Mouse (Mus musculus) embryonic facial prominence, embryonic 13.5 days (tissue): ENCODE measurements around the gene Cdk6. TPM values are rescaled to one million over a fixed set of nuclear protein-coding genes. Genes with fewer than 3 reads are reported as not detected.

Source experiments
- ATAC-seq: fragments of 200-750 bp; cut with Nextera tagmentation; 2 replicates; pipeline ENCODE4 v1.8.0; 2017; ENCODE audit warnings: low read depth; ENCODE audit not compliant: insufficient number of reproducible peaks, insufficient read depth, low FRiP score, low TSS enrichment
- H3K27ac ChIP-seq: fragments of 300-500 bp; sonication (generic); 2 replicates; pipeline ENCODE4 v1.5.1; 2015; ENCODE audit warnings: moderate library complexity, mild to moderate bottlenecking, inconsistent platforms
- H3K27me3 ChIP-seq: fragments of 300-500 bp; sonication (generic); 2 replicates; pipeline ENCODE4 v1.6.1; 2015; ENCODE audit warnings: mild to moderate bottlenecking, inconsistent platforms
- H3K36me3 ChIP-seq: fragments of 300-500 bp; sonication (generic); 2 replicates; pipeline ENCODE4 v1.6.1; 2015; ENCODE audit warnings: mild to moderate bottlenecking, inconsistent platforms
- H3K4me1 ChIP-seq: fragments of 300-500 bp; sonication (generic); 2 replicates; pipeline ENCODE4 v1.6.1; 2015; ENCODE audit warnings: inconsistent platforms
- H3K4me2 ChIP-seq: fragments of 300-500 bp; sonication (generic); 2 replicates; pipeline ENCODE4 v1.6.1; 2015; ENCODE audit warnings: moderate library complexity, mild to moderate bottlenecking, inconsistent platforms
- H3K4me3 ChIP-seq: fragments of 300-500 bp; sonication (generic); 2 replicates; pipeline ENCODE4 v1.5.1; 2015; ENCODE audit warnings: mild to moderate bottlenecking, inconsistent platforms
- H3K9ac ChIP-seq: fragments of 300-500 bp; sonication (generic); 2 replicates; pipeline ENCODE4 v1.6.1; 2015; ENCODE audit warnings: mild to moderate bottlenecking, inconsistent platforms
- H3K9me3 ChIP-seq: fragments of 300-500 bp; sonication (generic); 2 replicates; pipeline ENCODE4 v1.6.1; 2016; ENCODE audit warnings: inconsistent platforms
- WGBS: fragments of 180-500 bp; shearing (Covaris S2); methylation state at CpG from one replicate; pipeline ENCODE4 v1.1.7; 2015; ENCODE audit warnings: mixed read lengths; 5-methylcytosine and 5-hydroxymethylcytosine counted together
- polyA plus RNA-seq: library from polyadenylated mRNA; unstranded; fragments of >200 nt; fragmentation: Nextera tagmentation; extraction: Ambion mirVana; gene quantifications from 2 replicates; pipeline ENCODE4 v1.2.1, GENCODE M21; 2015

Gene Cdk6
- polyA plus RNA-seq, 1 experiment from 2014 or later: 34.5 TPM

DNA sequence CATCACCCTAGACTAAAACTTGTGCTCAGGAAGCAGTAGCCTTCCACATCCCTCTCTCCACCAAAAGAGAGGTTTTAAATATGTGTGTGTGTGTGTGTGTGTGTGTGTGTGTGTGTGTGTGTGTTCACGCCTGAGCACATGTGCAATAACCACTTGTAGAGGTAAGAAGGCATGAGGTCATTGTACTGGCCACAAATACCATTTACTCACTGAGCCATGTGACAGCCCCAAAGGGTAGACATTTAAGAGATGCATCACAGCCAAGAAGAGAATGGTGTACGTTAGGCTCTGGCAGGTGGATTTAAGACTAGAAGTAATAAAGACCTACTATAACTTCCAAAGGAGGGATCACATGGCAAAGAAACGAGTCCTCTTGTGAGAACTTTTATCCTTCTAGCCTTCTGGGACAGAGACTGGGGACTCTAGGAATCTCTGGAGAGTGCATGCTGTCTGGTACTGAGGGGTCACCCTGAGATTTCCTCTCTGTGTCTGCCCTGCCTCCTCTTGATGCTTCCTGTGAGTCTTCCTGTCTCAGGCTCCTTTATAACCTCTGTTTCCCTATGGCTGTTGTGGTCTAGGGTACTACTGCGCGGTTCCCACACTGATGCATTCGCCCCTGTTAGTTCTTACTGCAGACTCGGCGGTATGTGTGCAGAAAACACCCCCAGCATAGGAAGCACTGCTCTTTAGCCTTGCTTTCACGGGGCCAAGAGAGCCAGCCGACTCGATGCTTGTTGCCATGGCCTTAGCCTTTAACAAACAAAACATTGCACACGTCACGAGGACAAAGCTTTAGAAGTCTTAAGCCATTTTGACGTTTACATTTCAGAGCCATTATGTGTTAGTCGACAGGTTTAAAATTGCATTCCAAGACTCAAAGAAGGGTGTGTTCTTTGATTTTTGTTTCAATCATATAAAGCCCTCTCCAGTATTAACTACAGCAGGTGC lies 22.0 kb downstream of the Cdk6 start:
- no peak overlapping the region for H3K4me2 ChIP-seq
- no peak overlapping the region for H3K4me3 ChIP-seq
- H3K9ac ChIP-seq: no peak overlapping the region
- H3K27ac ChIP-seq: no peak overlapping the region
- H3K27me3 ChIP-seq: no peaks in the 10 kb centered on the region
- 80% methylated on average over 15 of the region's 15 CpGs for WGBS
- 0 out of 2 replicates have a peak, but pooled peaks cover 3% of the 10 kb centered on the region for H3K9me3 ChIP-seq
- no peaks in the 10 kb centered on the region for H3K4me1 ChIP-seq
- H3K36me3 ChIP-seq: no peaks in the 10 kb centered on the region
- ATAC-seq: no peak

GRCm38 (mm10) chr5:3367045-3367444 lies 25.8 kb downstream of the Cdk6 start:
- H3K9me3 ChIP-seq: 0 out of 2 replicates have a peak, but pooled peaks cover 3% of the 10 kb centered on the region
- no peak overlapping the region for H3K27ac ChIP-seq
- no peaks in the 10 kb centered on the region for H3K36me3 ChIP-seq
- peaks cover 3% of the 10 kb centered on the region; the same call in 1 of the 2 replicates for H3K4me1 ChIP-seq
- H3K4me2 ChIP-seq: no peak overlapping the region
- 96% methylated on average over 4 of the region's 4 CpGs for WGBS
- no peaks in the 10 kb centered on the region for H3K27me3 ChIP-seq
- no peak for ATAC-seq
- H3K9ac ChIP-seq: no peak overlapping the region
- no peak overlapping the region for H3K4me3 ChIP-seq

GRCm38 (mm10) chr5:3369317-3369716 lies 28.0 kb downstream of the Cdk6 start:
- H3K27me3 ChIP-seq: no peaks in the 10 kb centered on the region
- ATAC-seq: no peak

GRCm38 (mm10) chr5:3371212-3371611 lies 29.9 kb downstream of the Cdk6 start:
- no peak for ATAC-seq
- Histone ChIP-seq H3K27me3 (no peaks in the 10 kb centered on the region), H3K4me1 (peaks cover 3% of the 10 kb centered on the region; the same call in 1 of the 2 replicates), H3K4me3 (no peak overlapping the region), H3K9ac (no peak overlapping the region), H3K36me3 (no peaks in the 10 kb centered on the region), H3K9me3 (0 out of 2 replicates have a peak, but pooled peaks cover 3% of the 10 kb centered on the region), H3K4me2 (no peak overlapping the region), H3K27ac (no peak overlapping the region)
- 83% methylated on average over 2 of the region's 2 CpGs for WGBS

More at GRCm38 (mm10) chr5:3369317-3369716, 28.0 kb downstream of the Cdk6 start:
- no peak overlapping the region for H3K4me2 ChIP-seq
- WGBS: 49% methylated on average over 6 of the region's 6 CpGs
- peaks cover 3% of the 10 kb centered on the region; the same call in 1 of the 2 replicates for H3K4me1 ChIP-seq
- H3K9me3 ChIP-seq: 0 out of 2 replicates have a peak, but pooled peaks cover 3% of the 10 kb centered on the region
- no peak overlapping the region for H3K4me3 ChIP-seq
- no peak overlapping the region for H3K27ac ChIP-seq
- no peak overlapping the region for H3K9ac ChIP-seq
- H3K36me3 ChIP-seq: no peaks in the 10 kb centered on the region

DNA sequence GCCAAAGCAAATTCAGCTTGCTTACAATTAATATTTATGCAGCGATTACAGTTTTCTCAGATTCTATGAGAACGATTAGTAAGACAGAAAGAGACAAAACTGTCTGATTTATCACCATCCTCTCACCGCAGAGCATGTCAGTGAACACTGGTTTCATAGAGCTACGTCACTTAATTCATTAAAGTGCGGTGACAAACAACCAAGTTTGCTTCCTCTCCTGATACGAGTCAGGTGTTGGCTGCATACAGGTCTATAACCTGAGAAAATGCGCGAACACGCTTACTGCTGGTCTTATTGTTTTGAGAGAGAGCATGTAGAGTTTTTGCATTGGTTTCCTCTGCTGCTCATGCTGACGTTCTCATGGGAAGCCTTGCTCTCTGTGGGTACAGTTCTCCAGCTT lies 31.9 kb downstream of the Cdk6 start:
- H3K27me3 ChIP-seq: no peaks in the 10 kb centered on the region
- WGBS: 92% methylated on average over 10 of the region's 10 CpGs

DNA sequence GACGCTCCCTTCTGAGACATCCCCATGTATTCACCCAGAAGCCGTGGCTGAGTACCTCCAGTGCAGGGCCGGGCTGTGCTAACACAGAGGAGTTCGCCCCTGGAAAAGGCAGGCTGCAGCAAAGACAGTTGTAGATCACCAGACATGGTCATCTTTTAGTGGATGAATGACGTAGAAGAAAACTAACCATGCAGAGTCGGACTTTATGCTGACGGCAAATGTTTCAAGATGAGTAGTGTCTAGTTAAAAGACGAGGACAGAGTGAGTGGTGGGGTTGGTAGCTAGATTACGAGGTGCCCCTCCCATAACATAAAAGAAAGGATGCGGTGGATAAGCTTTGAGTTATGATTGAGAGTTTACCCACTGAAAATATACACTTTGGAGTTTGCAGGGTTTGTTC lies 33.5 kb downstream of the Cdk6 start:
- Histone ChIP-seq H3K9me3 (no peaks in the 10 kb centered on the region), H3K27me3 (no peaks in the 10 kb centered on the region), H3K36me3 (no peaks in the 10 kb centered on the region), H3K27ac (no peak overlapping the region), H3K4me1 (0 out of 2 replicates have a peak, but pooled peaks cover 2% of the 10 kb centered on the region), H3K4me2 (no peak overlapping the region), H3K9ac (no peak overlapping the region), H3K4me3 (no peak overlapping the region)
- 88% methylated on average over 10 of the region's 10 CpGs for WGBS
- no peak for ATAC-seq

More for the DNA sequence above, 31.9 kb downstream of the Cdk6 start:
- Histone ChIP-seq H3K4me2 (no peak overlapping the region), H3K9me3 (no peaks in the 10 kb centered on the region), H3K4me3 (no peak overlapping the region), H3K9ac (no peak overlapping the region), H3K27ac (no peak overlapping the region), H3K36me3 (no peaks in the 10 kb centered on the region), H3K4me1 (peaks cover 6% of the 10 kb centered on the region; the same call in 1 of the 2 replicates)
- ATAC-seq: no peak

DNA sequence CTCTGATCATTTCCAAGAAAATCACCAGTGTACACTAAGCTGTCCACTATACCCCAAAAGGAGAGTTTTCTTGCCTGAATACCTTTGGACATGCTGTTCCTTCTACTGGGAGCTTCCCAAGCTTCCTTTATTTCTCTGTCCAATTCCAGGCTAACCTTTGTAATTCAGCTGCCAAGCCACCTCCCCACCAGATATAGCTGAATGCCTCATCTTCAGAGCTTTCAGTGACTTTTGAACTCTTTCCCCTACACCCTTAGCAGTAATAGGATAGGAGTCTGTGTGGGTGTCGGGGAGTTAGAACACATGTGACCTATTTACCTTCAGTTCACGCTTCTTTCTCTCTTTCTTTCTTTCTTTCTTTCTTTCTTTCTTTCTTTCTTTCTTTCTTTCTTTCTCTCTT lies 34.9 kb downstream of the Cdk6 start:
- Histone ChIP-seq H3K27ac (no peak overlapping the region), H3K9ac (no peak overlapping the region), H3K27me3 (no peaks in the 10 kb centered on the region), H3K36me3 (no peaks in the 10 kb centered on the region), H3K4me2 (no peak overlapping the region), H3K4me1 (0 out of 2 replicates have a peak, but pooled peaks cover 2% of the 10 kb centered on the region), H3K4me3 (no peak overlapping the region), H3K9me3 (no peaks in the 10 kb centered on the region)
- 80% methylated on average over 2 of the region's 2 CpGs for WGBS
- ATAC-seq: no peak

DNA sequence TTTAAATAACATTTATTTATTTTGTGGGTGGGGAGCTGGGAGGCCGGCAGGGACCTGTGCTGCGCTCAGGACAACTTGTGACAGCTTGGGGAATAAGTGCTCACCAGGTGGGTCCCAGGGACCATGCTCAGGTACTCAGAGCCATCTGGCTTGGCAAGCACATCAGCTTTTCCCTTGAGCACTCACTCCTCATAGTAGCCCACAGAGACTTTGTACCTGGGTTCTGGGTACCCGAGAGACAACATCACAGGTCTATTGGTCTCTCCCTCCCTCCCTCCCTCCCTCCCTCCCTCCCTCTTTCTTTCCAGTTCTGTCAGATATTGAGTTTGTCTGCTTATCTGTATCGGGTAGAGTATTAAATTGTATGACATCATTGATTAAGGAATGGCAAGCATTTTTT lies 38.0 kb downstream of the Cdk6 start:
- no peak for ATAC-seq

GRCm38 (mm10) chr5:3380692-3381233 lies 39.5 kb downstream of the Cdk6 start:
- H3K4me1 ChIP-seq: peaks cover 6% of the 10 kb centered on the region; the same call in 1 of the 2 replicates
- H3K4me2 ChIP-seq: no peak overlapping the region
- H3K9me3 ChIP-seq: no peaks in the 10 kb centered on the region
- no peak overlapping the region for H3K4me3 ChIP-seq
- H3K27ac ChIP-seq: no peak overlapping the region
- H3K36me3 ChIP-seq: no peaks in the 10 kb centered on the region
- 81% methylated on average over 9 of the region's 9 CpGs for WGBS
- no peak overlapping the region for H3K9ac ChIP-seq
- H3K27me3 ChIP-seq: no peaks in the 10 kb centered on the region
- ATAC-seq: no peak

More for the DNA sequence above, 38.0 kb downstream of the Cdk6 start:
- Histone ChIP-seq H3K36me3 (no peaks in the 10 kb centered on the region), H3K27me3 (no peaks in the 10 kb centered on the region), H3K4me3 (no peak overlapping the region), H3K9ac (no peak overlapping the region), H3K27ac (no peak overlapping the region), H3K9me3 (no peaks in the 10 kb centered on the region), H3K4me1 (peaks cover 2% of the 10 kb centered on the region; the same call in 1 of the 2 replicates), H3K4me2 (no peak overlapping the region)
- 69% methylated on average over 4 of the region's 4 CpGs for whole genome bisulfite sequencing

DNA sequence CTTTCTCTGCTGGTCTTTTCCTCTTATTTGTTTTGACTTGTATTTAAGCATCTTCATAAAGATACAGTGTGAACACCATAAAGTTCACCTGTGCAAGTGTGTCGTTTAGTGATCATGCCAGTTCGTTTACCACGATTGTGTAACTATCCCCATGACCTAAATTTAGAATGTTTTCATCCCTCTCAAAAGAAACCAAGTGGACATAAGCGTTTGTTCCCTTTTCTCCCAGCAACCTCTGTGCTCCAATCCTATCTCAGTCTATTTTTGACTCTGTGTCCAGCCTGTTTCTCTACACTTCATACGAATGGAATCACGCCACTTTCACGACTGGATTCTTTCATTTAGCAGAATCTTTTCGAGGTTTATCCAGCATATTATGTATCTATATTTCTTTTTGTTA lies 40.5 kb downstream of the Cdk6 start:
- 82% methylated on average over 8 of the region's 8 CpGs for WGBS
- H3K4me2 ChIP-seq: no peak overlapping the region
- peaks cover 13% of the 10 kb centered on the region for H3K4me1 ChIP-seq
- H3K27ac ChIP-seq: no peak overlapping the region
- no peak overlapping the region for H3K4me3 ChIP-seq
- no peak for ATAC-seq
- H3K9me3 ChIP-seq: no peaks in the 10 kb centered on the region
- H3K27me3 ChIP-seq: no peaks in the 10 kb centered on the region
- H3K9ac ChIP-seq: no peak overlapping the region
- no peaks in the 10 kb centered on the region for H3K36me3 ChIP-seq

DNA sequence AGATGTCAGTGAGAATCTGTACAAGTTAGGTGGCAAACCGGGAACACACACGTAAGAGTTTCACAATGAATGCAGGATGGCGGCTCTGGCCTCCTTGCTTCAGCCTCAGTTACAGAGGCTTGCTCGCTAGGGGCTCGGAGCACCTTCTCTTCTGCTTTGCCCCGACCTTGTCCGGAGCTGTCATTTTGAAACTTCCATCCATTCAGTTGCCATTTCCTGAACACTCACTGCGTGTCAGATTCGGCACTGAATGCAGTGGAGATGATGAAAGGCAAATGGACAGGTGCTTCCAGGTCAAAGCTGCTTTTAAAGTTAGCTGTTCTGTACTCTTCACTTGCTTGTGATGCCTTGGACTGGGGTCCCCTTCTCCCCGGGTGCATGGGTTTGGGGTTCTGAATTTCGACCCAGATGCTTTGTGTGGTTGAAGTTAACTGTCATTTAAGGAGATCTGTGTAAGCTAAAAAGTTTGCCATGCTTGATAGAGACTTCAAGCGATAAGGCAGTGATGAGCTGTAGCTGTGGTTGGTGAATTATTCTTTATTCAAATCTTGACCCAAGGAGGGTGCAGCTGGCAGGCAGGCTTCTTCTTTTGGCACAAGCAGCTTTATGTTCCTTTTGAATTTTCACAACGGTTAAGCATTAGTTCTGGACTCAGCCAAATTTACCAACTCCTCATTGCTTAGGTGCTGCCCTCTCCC lies 41.2 kb downstream of the Cdk6 start:
- Histone ChIP-seq H3K4me3 (no peak overlapping the region), H3K36me3 (no peaks in the 10 kb centered on the region), H3K27ac (no peak overlapping the region), H3K9me3 (no peaks in the 10 kb centered on the region), H3K27me3 (no peaks in the 10 kb centered on the region), H3K9ac (no peak overlapping the region), H3K4me2 (no peak overlapping the region), H3K4me1 (peaks cover 13% of the 10 kb centered on the region)
- WGBS: 74% methylated on average over 13 of the region's 13 CpGs
- ATAC-seq: no peak
